Mouse (Mus musculus) embryonic facial prominence, embryonic 13.5 days (tissue): ENCODE data around the gene Sdk2. TPM values are rescaled to one million over a fixed set of nuclear protein-coding genes. Genes with fewer than 3 reads are reported as not detected.

Experiments used
- ATAC-seq: fragments of 200-750 bp; cut with Nextera tagmentation; 2 replicates; pipeline ENCODE4 v1.8.0; 2017; ENCODE audit warnings: low read depth; ENCODE audit not compliant: insufficient number of reproducible peaks, insufficient read depth, low FRiP score, low TSS enrichment
- H3K27ac ChIP-seq: fragments of 300-500 bp; sonication (generic); 2 replicates; pipeline ENCODE4 v1.5.1; 2015; ENCODE audit warnings: moderate library complexity, mild to moderate bottlenecking, inconsistent platforms
- H3K27me3 ChIP-seq: fragments of 300-500 bp; sonication (generic); 2 replicates; pipeline ENCODE4 v1.6.1; 2015; ENCODE audit warnings: mild to moderate bottlenecking, inconsistent platforms
- H3K36me3 ChIP-seq: fragments of 300-500 bp; sonication (generic); 2 replicates; pipeline ENCODE4 v1.6.1; 2015; ENCODE audit warnings: mild to moderate bottlenecking, inconsistent platforms
- H3K4me1 ChIP-seq: fragments of 300-500 bp; sonication (generic); 2 replicates; pipeline ENCODE4 v1.6.1; 2015; ENCODE audit warnings: inconsistent platforms
- H3K4me2 ChIP-seq: fragments of 300-500 bp; sonication (generic); 2 replicates; pipeline ENCODE4 v1.6.1; 2015; ENCODE audit warnings: moderate library complexity, mild to moderate bottlenecking, inconsistent platforms
- H3K4me3 ChIP-seq: fragments of 300-500 bp; sonication (generic); 2 replicates; pipeline ENCODE4 v1.5.1; 2015; ENCODE audit warnings: mild to moderate bottlenecking, inconsistent platforms
- H3K9ac ChIP-seq: fragments of 300-500 bp; sonication (generic); 2 replicates; pipeline ENCODE4 v1.6.1; 2015; ENCODE audit warnings: mild to moderate bottlenecking, inconsistent platforms
- H3K9me3 ChIP-seq: fragments of 300-500 bp; sonication (generic); 2 replicates; pipeline ENCODE4 v1.6.1; 2016; ENCODE audit warnings: inconsistent platforms
- WGBS: fragments of 180-500 bp; shearing (Covaris S2); methylation state at CpG from one replicate; pipeline ENCODE4 v1.1.7; 2015; ENCODE audit warnings: mixed read lengths; 5-methylcytosine and 5-hydroxymethylcytosine counted together
- polyA plus RNA-seq: library from polyadenylated mRNA; unstranded; fragments of >200 nt; fragmentation: Nextera tagmentation; extraction: Ambion mirVana; gene quantifications from 2 replicates; pipeline ENCODE4 v1.2.1, GENCODE M21; 2015

Gene Sdk2
- polyA plus RNA-seq, 1 experiment from 2014 or later: 3.8 TPM

GRCm38 (mm10) chr11:114066098-114066950, 522 bp downstream of the Sdk2 start:
- peak; percentile 10; the same call in 1 of the 2 replicates for ATAC-seq
- peaks cover 62% of the 10 kb centered on the region for H3K4me1 ChIP-seq
- peaks cover 45% of the 10 kb centered on the region for H3K27me3 ChIP-seq
- H3K4me2 ChIP-seq: peak overlapping the region; percentile 97
- peak overlapping the region; percentile 69 for H3K4me3 ChIP-seq
- WGBS: under 1% methylated on average over 85 of the region's 90 CpGs
- peak overlapping the region; percentile 91 for H3K27ac ChIP-seq
- H3K9ac ChIP-seq: peak overlapping the region; percentile 83
- H3K9me3 ChIP-seq: no peaks in the 10 kb centered on the region
- H3K36me3 ChIP-seq: no peaks in the 10 kb centered on the region

GRCm38 (mm10) chr11:114065596-114065995, 1.2 kb downstream of the Sdk2 start:
- Histone ChIP-seq H3K9me3 (no peaks in the 10 kb centered on the region), H3K36me3 (no peaks in the 10 kb centered on the region), H3K9ac (peak overlapping the region; percentile 83), H3K4me1 (peaks cover 67% of the 10 kb centered on the region), H3K27me3 (peaks cover 50% of the 10 kb centered on the region), H3K27ac (no peak overlapping the region), H3K4me2 (peak overlapping the region; percentile 97), H3K4me3 (peak overlapping the region; percentile 69)
- ATAC-seq: no peak
- WGBS: 3% methylated on average over 19 of the region's 19 CpGs

GRCm38 (mm10) chr11:114064871-114065388, 1.9 kb downstream of the Sdk2 start:
- no peak for ATAC-seq
- H3K27me3 ChIP-seq: peaks cover 55% of the 10 kb centered on the region
- H3K4me3 ChIP-seq: peak overlapping the region; percentile 69
- peaks cover 67% of the 10 kb centered on the region for H3K4me1 ChIP-seq
- H3K9ac ChIP-seq: peak overlapping the region; percentile 83
- 1% methylated on average over 32 of the region's 32 CpGs for WGBS
- peak overlapping the region; percentile 97 for H3K4me2 ChIP-seq
- no peak overlapping the region for H3K27ac ChIP-seq
- H3K36me3 ChIP-seq: no peaks in the 10 kb centered on the region
- H3K9me3 ChIP-seq: no peaks in the 10 kb centered on the region

- Histone ChIP-seq H3K27ac (no peak overlapping the region), H3K9me3 (no peaks in the 10 kb centered on the region), H3K4me1 (peaks cover 45% of the 10 kb centered on the region), H3K4me2 (no peak overlapping the region), H3K27me3 (peaks cover 47% of the 10 kb centered on the region), H3K4me3 (no peak overlapping the region), H3K9ac (no peak overlapping the region), H3K36me3 (no peaks in the 10 kb centered on the region)
- 61% methylated on average over 7 of the region's 7 CpGs for WGBS
- ATAC-seq: no peak
These were observed 4.9 kb downstream of the Sdk2 start for GRCm38 (mm10) chr11:114061946-114062345.

GRCm38 (mm10) chr11:114061265-114061664, 5.6 kb downstream of the Sdk2 start:
- no peaks in the 10 kb centered on the region for H3K36me3 ChIP-seq
- no peak overlapping the region for H3K9ac ChIP-seq
- H3K4me3 ChIP-seq: no peak overlapping the region
- peaks cover 47% of the 10 kb centered on the region for H3K27me3 ChIP-seq
- no peak for ATAC-seq
- WGBS: 22% methylated on average over 2 of the region's 2 CpGs
- peaks cover 47% of the 10 kb centered on the region for H3K4me1 ChIP-seq
- no peaks in the 10 kb centered on the region for H3K9me3 ChIP-seq
- no peak overlapping the region; the same call in 1 of the 2 replicates for H3K27ac ChIP-seq
- H3K4me2 ChIP-seq: no peak overlapping the region

- Histone ChIP-seq H3K27ac (no peak overlapping the region), H3K9me3 (no peaks in the 10 kb centered on the region), H3K4me1 (peaks cover 26% of the 10 kb centered on the region), H3K4me2 (no peak overlapping the region), H3K4me3 (no peak overlapping the region), H3K9ac (no peak overlapping the region), H3K36me3 (no peaks in the 10 kb centered on the region), H3K27me3 (peaks cover 11% of the 10 kb centered on the region)
- WGBS: 43% methylated on average over 2 of the region's 2 CpGs
- ATAC-seq: no peak
These were observed 10.5 kb downstream of the Sdk2 start for GRCm38 (mm10) chr11:114056351-114056750.

GRCm38 (mm10) chr11:114054581-114055315, 12.1 kb downstream of the Sdk2 start:
- no peak overlapping the region for H3K9ac ChIP-seq
- peaks cover 27% of the 10 kb centered on the region for H3K4me1 ChIP-seq
- ATAC-seq: no peak
- no peak overlapping the region for H3K27ac ChIP-seq
- no peaks in the 10 kb centered on the region for H3K36me3 ChIP-seq
- H3K27me3 ChIP-seq: no peaks in the 10 kb centered on the region
- H3K4me2 ChIP-seq: no peak overlapping the region
- H3K9me3 ChIP-seq: no peaks in the 10 kb centered on the region
- no peak overlapping the region for H3K4me3 ChIP-seq
- WGBS: 68% methylated on average over 17 of the region's 17 CpGs

- no peaks in the 10 kb centered on the region for H3K9me3 ChIP-seq
- peaks cover 3% of the 10 kb centered on the region; the same call in 1 of the 2 replicates for H3K36me3 ChIP-seq
- no peak overlapping the region for H3K9ac ChIP-seq
- no peak overlapping the region for H3K4me2 ChIP-seq
- WGBS: 52% methylated on average over 4 of the region's 4 CpGs
- no peak overlapping the region for H3K4me3 ChIP-seq
- H3K27me3 ChIP-seq: no peaks in the 10 kb centered on the region
- no peak overlapping the region for H3K27ac ChIP-seq
- no peak for ATAC-seq
- H3K4me1 ChIP-seq: peaks cover 39% of the 10 kb centered on the region
These were observed 15.5 kb downstream of the Sdk2 start for GRCm38 (mm10) chr11:114051361-114051760.

- Histone ChIP-seq H3K27me3 (no peaks in the 10 kb centered on the region), H3K27ac (no peak overlapping the region), H3K9ac (no peak overlapping the region), H3K4me1 (peaks cover 38% of the 10 kb centered on the region), H3K4me3 (no peak overlapping the region), H3K4me2 (no peak overlapping the region), H3K9me3 (no peaks in the 10 kb centered on the region), H3K36me3 (peaks cover 3% of the 10 kb centered on the region; the same call in 1 of the 2 replicates)
- ATAC-seq: no peak
- 74% methylated on average over 3 of the region's 3 CpGs for WGBS
These were observed 16.3 kb downstream of the Sdk2 start for GRCm38 (mm10) chr11:114050511-114050910.

- peaks cover 3% of the 10 kb centered on the region; the same call in 1 of the 2 replicates for H3K36me3 ChIP-seq
- H3K9ac ChIP-seq: peak overlapping the region; percentile 51; the same call in 1 of the 2 replicates
- H3K4me3 ChIP-seq: no peak overlapping the region
- H3K4me2 ChIP-seq: no peak overlapping the region; the same call in 1 of the 2 replicates
- no peak for ATAC-seq
- 5% methylated on average over 10 of the region's 10 CpGs for WGBS
- H3K9me3 ChIP-seq: no peaks in the 10 kb centered on the region
- H3K27ac ChIP-seq: no peak overlapping the region
- H3K4me1 ChIP-seq: peaks cover 34% of the 10 kb centered on the region
- H3K27me3 ChIP-seq: no peaks in the 10 kb centered on the region
These were observed 18.9 kb downstream of the Sdk2 start for GRCm38 (mm10) chr11:114047887-114048331.

GRCm38 (mm10) chr11:114046927-114047326, 19.9 kb downstream of the Sdk2 start:
- ATAC-seq: no peak
- H3K4me1 ChIP-seq: peaks cover 32% of the 10 kb centered on the region

More at GRCm38 (mm10) chr11:114046927-114047326, 19.9 kb downstream of the Sdk2 start:
- H3K9me3 ChIP-seq: no peaks in the 10 kb centered on the region
- WGBS: 93% methylated on average over 5 of the region's 5 CpGs
- H3K36me3 ChIP-seq: peaks cover 3% of the 10 kb centered on the region; the same call in 1 of the 2 replicates
- H3K9ac ChIP-seq: no peak overlapping the region
- H3K4me3 ChIP-seq: no peak overlapping the region
- no peak overlapping the region for H3K27ac ChIP-seq
- H3K4me2 ChIP-seq: no peak overlapping the region
- H3K27me3 ChIP-seq: no peaks in the 10 kb centered on the region
